Comparison of ENCODE assay signal across 19 mouse cellular contexts in the genomic region with DNA sequence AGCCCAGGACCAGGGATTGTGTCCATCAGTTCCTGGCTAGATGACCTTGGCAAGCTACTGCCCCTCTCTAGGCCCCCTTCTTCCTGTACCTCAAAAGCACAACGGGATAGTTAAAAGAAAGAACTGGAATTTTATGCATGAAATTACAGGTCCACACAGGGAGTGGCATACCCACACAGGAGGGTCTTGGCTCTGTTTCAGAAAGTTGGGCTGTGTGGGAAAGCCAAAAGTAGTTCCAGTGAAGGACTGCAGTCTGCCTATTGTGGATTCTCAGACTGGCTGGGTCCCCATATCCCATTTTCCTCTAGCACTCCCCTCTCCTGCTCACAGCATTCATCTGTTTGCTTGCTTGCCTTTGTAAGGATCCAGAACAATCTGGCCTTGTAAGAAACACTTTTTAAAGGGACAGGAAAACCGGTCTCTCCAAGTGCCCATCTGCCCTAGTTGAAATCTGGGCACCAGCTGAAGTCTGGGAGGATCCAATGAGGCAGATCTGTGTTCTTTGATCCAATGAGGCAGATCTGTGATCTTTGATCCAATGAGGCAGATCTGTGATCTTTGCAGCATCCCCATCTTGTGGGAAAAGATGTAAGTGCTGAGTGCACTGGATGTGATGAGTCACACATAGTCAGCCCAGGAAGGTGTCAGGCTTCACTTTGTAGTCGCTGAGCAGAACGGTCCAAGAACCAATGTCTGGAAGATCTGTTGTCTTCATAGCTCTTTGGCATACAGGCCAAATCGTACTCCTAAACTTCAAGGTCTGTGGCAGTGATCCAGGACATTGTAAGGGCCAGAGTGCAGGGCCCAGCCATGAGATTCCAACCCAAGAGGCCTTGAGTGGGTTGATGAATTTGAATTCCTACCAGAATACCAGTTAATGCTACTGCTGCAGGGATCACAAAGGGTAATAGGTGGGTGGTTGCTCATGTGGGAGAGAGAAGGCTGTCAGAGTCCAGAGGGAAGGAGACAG. TPM values are rescaled to one million over a fixed set of nuclear protein-coding genes. Genes with fewer than 3 reads are reported as not detected.
A peak's percentile ranks its signal among the peaks of the same experiment; 100 is the strongest.
DNase-seq lines count a peak whose midpoint lies in the region; ATAC-seq and TF ChIP-seq lines count a peak whose summit lies in the region.
"Had no signal": no experiment of that assay in that cellular context is flagged by ENCODE, and none has a peak within 500 bp of the region (broad histone marks: within the 10 kb centered on the region; RNA-seq: fewer than 3 reads in every experiment).

No protein-coding gene starts in this region.

- 70% methylated on average over 5 of the region's 5 CpGs for WGBS in midbrain, postnatal 0 days
- 67% methylated on average over 5 of the region's 5 CpGs for WGBS in midbrain, embryonic 14.5 days

- no peak for DNase-seq in frontal cortex, postnatal 25 days (ENCODE audit: low spot score in 2 of 2)
- peak; percentile 31 for DNase-seq in midbrain, postnatal 0 days (ENCODE audit: low spot score)
- no peak for DNase-seq in midbrain, embryonic 14.5 days
- DNase-seq in brain, adult 2 months (ENCODE audit: low read depth, low spot score), result peak; percentile 68
- DNase-seq in right cerebral cortex, postnatal 10 days (ENCODE audit: low spot score in 2 of 2), result peak; percentile 68 to 75
- no peak for DNase-seq in heart, adult 8-10 months (ENCODE audit: low spot score)
- DNase-seq in T-cell, adult 2 months (ENCODE audit: low spot score), result no peak
- DNase-seq: kidney, postnatal 36 days; spleen, adult 18-20 months; thymus, postnatal 4 days had no signal

- ATAC-seq in frontal cortex, adult (ENCODE audit: low TSS enrichment), result peak; percentile 51
- no peak for ATAC-seq in midbrain, postnatal 0 days (ENCODE audit: low FRiP score)
- no peak for ATAC-seq in midbrain, embryonic 14.5 days (ENCODE audit: low FRiP score, low TSS enrichment)
- ATAC-seq: forebrain, embryonic 15.5 days; intestine, postnatal 0 days had no signal

- TF ChIP-seq CTCF in midbrain, postnatal 0 days (IDR thresholded peaks at IDR 0.05), result no peak

- no peak overlapping the region for H3K4me2 ChIP-seq in midbrain, postnatal 0 days (ENCODE audit: low read depth, low read length, poor library complexity, severe bottlenecking)
- no peak overlapping the region for H3K4me2 ChIP-seq in midbrain, embryonic 14.5 days (ENCODE audit: low read length)
- H3K4me2 ChIP-seq: embryonic facial prominence, embryonic 15.5 days; forebrain, embryonic 15.5 days; limb, embryonic 15.5 days; lung, embryonic 15.5 days had no signal

- no peak overlapping the region for H3K9ac ChIP-seq in midbrain, postnatal 0 days (replicated peaks; ENCODE audit: low read length, poor library complexity, severe bottlenecking)
- H3K9ac ChIP-seq in midbrain, embryonic 14.5 days (replicated peaks; ENCODE audit: low read length), result no peak overlapping the region
- H3K9ac ChIP-seq: embryonic facial prominence, embryonic 15.5 days; forebrain, embryonic 15.5 days; limb, embryonic 15.5 days; lung, embryonic 15.5 days had no signal

- H3K4me3 ChIP-seq in midbrain, postnatal 0 days (ENCODE audit: low read depth, low read length), result no peak overlapping the region
- no peak overlapping the region for H3K4me3 ChIP-seq in midbrain, embryonic 14.5 days (replicated peaks; ENCODE audit: low read depth, low read length)
- H3K4me3 ChIP-seq: embryonic facial prominence, embryonic 15.5 days; forebrain, embryonic 15.5 days; limb, embryonic 15.5 days; lung, embryonic 15.5 days had no signal

- peaks cover 25% of the 10 kb centered on the region for H3K27me3 ChIP-seq in midbrain, postnatal 0 days (ENCODE audit: insufficient read depth, low read length)
- peaks cover 27% of the 10 kb centered on the region for H3K27me3 ChIP-seq in midbrain, embryonic 14.5 days (ENCODE audit: control insufficient read depth, insufficient read depth, low read length)

- H3K36me3 ChIP-seq in midbrain, postnatal 0 days (ENCODE audit: insufficient read depth, low read length), result no peaks in the 10 kb centered on the region
- no peaks in the 10 kb centered on the region for H3K36me3 ChIP-seq in midbrain, embryonic 14.5 days (ENCODE audit: control insufficient read depth, insufficient read depth, low read length)
- H3K36me3 ChIP-seq: embryonic facial prominence, embryonic 15.5 days; forebrain, embryonic 15.5 days; limb, embryonic 15.5 days; lung, embryonic 15.5 days had no signal

- no peaks in the 10 kb centered on the region for H3K9me3 ChIP-seq in midbrain, postnatal 0 days (ENCODE audit: low read length)
- H3K9me3 ChIP-seq in midbrain, embryonic 14.5 days (ENCODE audit: control insufficient read depth, low read length), result no peaks in the 10 kb centered on the region
- H3K9me3 ChIP-seq: embryonic facial prominence, embryonic 15.5 days; forebrain, embryonic 15.5 days; limb, embryonic 15.5 days; lung, embryonic 15.5 days had no signal

- H3K27ac ChIP-seq in midbrain, postnatal 0 days (ENCODE audit: low read depth, low read length), result no peak overlapping the region
- H3K27ac ChIP-seq in midbrain, embryonic 14.5 days (replicated peaks; ENCODE audit: low read depth, low read length), result no peak overlapping the region
- H3K27ac ChIP-seq: embryonic facial prominence, embryonic 15.5 days; forebrain, embryonic 15.5 days; limb, embryonic 15.5 days; lung, embryonic 15.5 days had no signal

- H3K4me1 ChIP-seq in midbrain, postnatal 0 days (ENCODE audit: insufficient read depth, low read length), result peaks cover 7% of the 10 kb centered on the region; the same call in 1 of the 2 replicates
- peaks cover 7% of the 10 kb centered on the region; the same call in 1 of the 2 replicates for H3K4me1 ChIP-seq in midbrain, embryonic 14.5 days (ENCODE audit: control insufficient read depth, insufficient read depth, low read length)

RNA-seq across cellular contexts. Expression of gene Ntsr2, which starts 4.0 kb away (rescaled TPM):
- total RNA-seq in midbrain, postnatal 0 days (2014; rRNA removed), result 12.4 and 17.7 TPM in 2 replicates
- polyA plus RNA-seq in midbrain, postnatal 0 days (2015; fragmentation: Nextera tagmentation; extraction: Ambion mirVana), result 11.1 and 15.1 TPM in 2 replicates
- 1.00 and 1.1 TPM in 2 replicates for polyA plus RNA-seq in midbrain, embryonic 14.5 days (2014; fragmentation: Nextera tagmentation; extraction: Ambion mirVana)
- total RNA-seq in heart, adult 8-10 months (2022), result 1 to 10 TPM; 6.5 to 7.8 (median 6.8) TPM
- total RNA-seq: CH12.LX; common myeloid progenitor, adult 5-6 weeks; hematopoietic stem cell, adult 5-6 weeks had no signal
- polyA plus RNA-seq: embryonic facial prominence, embryonic 15.5 days; intestine, postnatal 0 days; limb, embryonic 15.5 days; lung, embryonic 15.5 days had no signal

RNA-seq across cellular contexts. Expression of gene Lpin1, which starts 46.4 kb away (rescaled TPM):
- total RNA-seq in midbrain, postnatal 0 days (2014; rRNA removed), result 20.5 and 21.6 TPM in 2 replicates
- polyA plus RNA-seq in midbrain, postnatal 0 days (2015; fragmentation: Nextera tagmentation; extraction: Ambion mirVana), result 11.6 and 12.1 TPM in 2 replicates
- 21.0 and 27.1 TPM in 2 replicates for polyA plus RNA-seq in midbrain, embryonic 14.5 days (2014; fragmentation: Nextera tagmentation; extraction: Ambion mirVana)
- 100 to 1,000 TPM; 152 to 176 (median 162) TPM for total RNA-seq in heart, adult 8-10 months (2022)

Comparison
In these comparisons a context has a peak if more than half of its experiments do, and no peak if none do; other contexts are left out.
1. DNase-seq: peak in midbrain, postnatal 0 days (single experiment), brain, adult 2 months (single experiment) and right cerebral cortex, postnatal 10 days (2 of 2); none in frontal cortex, postnatal 25 days (0 of 2), midbrain, embryonic 14.5 days (single experiment), heart, adult 8-10 months (single experiment) and T-cell, adult 2 months (single experiment).